Mouse (Mus musculus) thymus, postnatal 14 days (tissue): ENCODE data around the gene Gm49368.
A peak's percentile ranks its signal among the peaks of the same experiment; 100 is the strongest.

Experiments used
- DNase-seq: peaks from one replicate; pipeline ENCODE4 v3.0.0; 2021

The Gm49368 gene

GRCm38 (mm10) chr7:128057860-128058259 is 4.6 kb upstream of the Gm49368 start:
- peak; percentile 30 for DNase-seq

GRCm38 (mm10) chr7:128058576-128058975 is 3.9 kb upstream of the Gm49368 start:
- DNase-seq, result peak; percentile 86

- DNase-seq, result no peak
These were observed 3.4 kb upstream of the Gm49368 start for GRCm38 (mm10) chr7:128059091-128059490.

- no peak for DNase-seq
These were observed 813 bp downstream of the Gm49368 start for GRCm38 (mm10) chr7:128063211-128063781.

- DNase-seq, result no peak
These were observed 3.1 kb downstream of the Gm49368 start for GRCm38 (mm10) chr7:128065547-128065946.

- peak; percentile 65 for DNase-seq
These were observed 5.4 kb downstream of the Gm49368 start for GRCm38 (mm10) chr7:128067847-128068246.

- no peak for DNase-seq
These were observed 7.4 kb downstream of the Gm49368 start for GRCm38 (mm10) chr7:128069844-128070243.

GRCm38 (mm10) chr7:128071816-128072215 is 9.3 kb downstream of the Gm49368 start:
- no peak for DNase-seq

- DNase-seq, result peak; percentile 88
These were observed 17.5 kb downstream of the Gm49368 start for GRCm38 (mm10) chr7:128080012-128080411.

- no peak for DNase-seq
These were observed 26.7 kb downstream of the Gm49368 start for GRCm38 (mm10) chr7:128089141-128089540.

GRCm38 (mm10) chr7:128098135-128098534 is 35.7 kb downstream of the Gm49368 start:
- no peak for DNase-seq

- no peak for DNase-seq
These were observed 38.4 kb downstream of the Gm49368 start for GRCm38 (mm10) chr7:128100742-128101357.

- DNase-seq, result no peak
These were observed 42.8 kb downstream of the Gm49368 start for GRCm38 (mm10) chr7:128105246-128105645.

GRCm38 (mm10) chr7:128107462-128107861 is 45.0 kb downstream of the Gm49368 start:
- no peak for DNase-seq

GRCm38 (mm10) chr7:128110314-128110713 is 47.8 kb downstream of the Gm49368 start:
- no peak for DNase-seq

GRCm38 (mm10) chr7:128112131-128112530 is 49.6 kb downstream of the Gm49368 start:
- no peak for DNase-seq

GRCm38 (mm10) chr7:128114371-128115105 is 52.1 kb downstream of the Gm49368 start:
- no peak for DNase-seq

- no peak for DNase-seq
These were observed 52.9 kb downstream of the Gm49368 start for GRCm38 (mm10) chr7:128115211-128115958.

- no peak for DNase-seq
These were observed 53.9 kb downstream of the Gm49368 start for GRCm38 (mm10) chr7:128116396-128116795.

GRCm38 (mm10) chr7:128119726-128120490 is 57.4 kb downstream of the Gm49368 start:
- no peak for DNase-seq

- DNase-seq, result no peak
These were observed 66.5 kb downstream of the Gm49368 start, which contains the start of gene Itgax for GRCm38 (mm10) chr7:128128741-128129720. Itgax (plus strand) TSS chr7:128129547.
